Mouse (Mus musculus): ENCODE results near the gene Usp22.

- TF ChIP-seq CTCF (IDR thresholded peaks at IDR 0.05; ENCODE audit: low read depth), result no peak
- no peak for TF ChIP-seq EP300 (IDR thresholded peaks at IDR 0.05; ENCODE audit: low read depth)
Measured at GRCm38 (mm10) chr11:61102397-61103339, 72.2 kb downstream of the Usp22 start.
